Mouse (Mus musculus) hindbrain, postnatal 0 days (tissue): Measurements from ENCODE around the gene Wipf3. TPM values are rescaled to one million over a fixed set of nuclear protein-coding genes. Genes with fewer than 3 reads are reported as not detected.

Source experiments
- ATAC-seq: fragments of 200-750 bp; cut with Nextera tagmentation; 2 replicates; pipeline ENCODE4 v1.8.0; 2017; ENCODE audit warnings: mild to moderate bottlenecking, moderate TSS enrichment, moderate library complexity
- DNase-seq: peaks from one replicate; pipeline ENCODE4 v3.0.0-alpha.2; 2015; ENCODE audit warnings: low spot score
- H3K27ac ChIP-seq: fragments of 300-500 bp; sonication (generic); 2 replicates; pipeline ENCODE4 v1.5.1; 2014; ENCODE audit warnings: mild to moderate bottlenecking
- H3K27me3 ChIP-seq: fragments of 300-500 bp; sonication (generic); 2 replicates; pipeline ENCODE4 v1.6.1; 2014; ENCODE audit warnings: low read length, mixed read lengths; ENCODE audit not compliant: insufficient read depth
- H3K36me3 ChIP-seq: fragments of 300-500 bp; sonication (generic); 2 replicates; pipeline ENCODE4 v1.6.1; 2014; ENCODE audit warnings: low read length, mixed read lengths; ENCODE audit not compliant: insufficient read depth
- H3K4me1 ChIP-seq: fragments of 300-500 bp; sonication (generic); 2 replicates; pipeline ENCODE4 v1.6.1; 2014; ENCODE audit warnings: antibody characterized with exemption, low read length, mixed read lengths; ENCODE audit not compliant: insufficient read depth
- H3K4me2 ChIP-seq: fragments of 300-500 bp; sonication (generic); 2 replicates; pipeline ENCODE4 v1.6.1; 2014; ENCODE audit warnings: low read depth, mild to moderate bottlenecking, low read length, moderate library complexity, mixed read lengths
- H3K4me3 ChIP-seq: fragments of 300-500 bp; sonication (generic); 2 replicates; pipeline ENCODE4 v1.5.1; 2014; ENCODE audit warnings: low read length
- H3K9ac ChIP-seq: fragments of 300-500 bp; sonication (generic); replicated peaks from 2 replicates; pipeline ENCODE4 v1.6.1; 2014; ENCODE audit warnings: mild to moderate bottlenecking, low read length, moderate library complexity, mixed read lengths
- H3K9me3 ChIP-seq: fragments of 300-500 bp; sonication (generic); 2 replicates; pipeline ENCODE4 v1.6.1; 2016; ENCODE audit warnings: low read length, mixed read lengths
- CTCF ChIP-seq: IDR thresholded peaks from 2 replicates; pipeline ENCODE4 v1.5.1; 2016; ENCODE audit warnings: antibody characterized with exemption, control low read depth, low read depth
- WGBS: fragments of 180-500 bp; shearing (Covaris S2); extraction: QIAGEN DNeasy Blood & Tissue Kit; methylation state at CpG from one replicate; pipeline ENCODE4 v1.1.7; 2014; 5-methylcytosine and 5-hydroxymethylcytosine counted together
- polyA plus RNA-seq: library from polyadenylated mRNA; unstranded; fragments of >200 nt; fragmentation: Nextera tagmentation; extraction: Ambion mirVana; gene quantifications from 2 replicates; pipeline ENCODE4 v1.2.1, GENCODE M21; 2015
- total RNA-seq: library from RNA; depleted of rRNA; stranded (reverse); fragments of >200 nt; gene quantifications from 2 replicates; pipeline ENCODE4 v1.2.3, GENCODE M21; 2014

The Wipf3 gene
- total and polyA plus RNA-seq, 2 experiments from 2014 or later: 1.0 to 4.2 TPM

GRCm38 (mm10) chr6:54485973-54486569, 56.7 kb downstream of the Wipf3 start:
- Histone ChIP-seq H3K9ac (no peak overlapping the region), H3K4me1 (peaks cover 4% of the 10 kb centered on the region; the same call in 1 of the 2 replicates), H3K27me3 (no peaks in the 10 kb centered on the region), H3K36me3 (no peaks in the 10 kb centered on the region), H3K9me3 (no peaks in the 10 kb centered on the region), H3K4me2 (peak overlapping the region; percentile 50; the same call in 1 of the 2 replicates), H3K27ac (no peak overlapping the region), H3K4me3 (no peak overlapping the region)
- 41% methylated on average over 6 of the region's 6 CpGs for WGBS
- TF ChIP-seq CTCF: no peak
- ATAC-seq (no peak), DNase-seq (no peak)

- DNase-seq: no peak
- no peak overlapping the region for H3K27ac ChIP-seq
- 78% methylated on average over 7 of the region's 7 CpGs for WGBS
- ATAC-seq: no peak
- H3K27me3 ChIP-seq: no peaks in the 10 kb centered on the region
- no peaks in the 10 kb centered on the region for H3K9me3 ChIP-seq
- TF ChIP-seq CTCF: no peak
- no peaks in the 10 kb centered on the region for H3K4me1 ChIP-seq
- no peaks in the 10 kb centered on the region for H3K36me3 ChIP-seq
- H3K4me3 ChIP-seq: no peak overlapping the region
- no peak overlapping the region for H3K4me2 ChIP-seq
- no peak overlapping the region for H3K9ac ChIP-seq
These were observed 61.7 kb downstream of the Wipf3 start for GRCm38 (mm10) chr6:54491074-54491473.

- Histone ChIP-seq H3K27ac (no peak overlapping the region), H3K4me2 (no peak overlapping the region), H3K27me3 (no peaks in the 10 kb centered on the region), H3K36me3 (no peaks in the 10 kb centered on the region), H3K9me3 (no peaks in the 10 kb centered on the region), H3K4me3 (no peak overlapping the region), H3K9ac (no peak overlapping the region), H3K4me1 (no peaks in the 10 kb centered on the region)
- ATAC-seq (no peak), DNase-seq (no peak)
- no peak for TF ChIP-seq CTCF
These were observed 64.7 kb downstream of the Wipf3 start for GRCm38 (mm10) chr6:54494097-54494496.

GRCm38 (mm10) chr6:54494612-54495398, 65.4 kb downstream of the Wipf3 start:
- no peak for TF ChIP-seq CTCF
- Histone ChIP-seq H3K27ac (no peak overlapping the region), H3K27me3 (no peaks in the 10 kb centered on the region), H3K4me2 (no peak overlapping the region), H3K36me3 (no peaks in the 10 kb centered on the region), H3K9ac (no peak overlapping the region), H3K4me1 (no peaks in the 10 kb centered on the region), H3K9me3 (no peaks in the 10 kb centered on the region), H3K4me3 (no peak overlapping the region)
- ATAC-seq (no peak), DNase-seq (no peak)
- 49% methylated on average over 11 of the region's 11 CpGs for WGBS

GRCm38 (mm10) chr6:54496214-54496613, 66.8 kb downstream of the Wipf3 start:
- Histone ChIP-seq H3K27me3 (no peaks in the 10 kb centered on the region), H3K9ac (no peak overlapping the region), H3K4me3 (no peak overlapping the region), H3K4me2 (no peak overlapping the region), H3K27ac (no peak overlapping the region), H3K9me3 (no peaks in the 10 kb centered on the region), H3K4me1 (no peaks in the 10 kb centered on the region), H3K36me3 (no peaks in the 10 kb centered on the region)
- WGBS: 74% methylated on average over 7 of the region's 7 CpGs
- no peak for DNase-seq
- no peak for TF ChIP-seq CTCF
- no peak for ATAC-seq

GRCm38 (mm10) chr6:54502661-54503115, 73.3 kb downstream of the Wipf3 start:
- WGBS: 85% methylated on average over 6 of the region's 6 CpGs
- no peak for TF ChIP-seq CTCF

GRCm38 (mm10) chr6:54506318-54506717, 76.9 kb downstream of the Wipf3 start:
- 0 out of 2 replicates have a peak, but pooled peaks cover 3% of the 10 kb centered on the region for H3K4me1 ChIP-seq
- H3K4me3 ChIP-seq: no peak overlapping the region
- no peak for TF ChIP-seq CTCF
- WGBS: 87% methylated on average over 11 of the region's 11 CpGs
- H3K27ac ChIP-seq: no peak overlapping the region
- H3K27me3 ChIP-seq: no peaks in the 10 kb centered on the region
- ATAC-seq: no peak
- no peaks in the 10 kb centered on the region for H3K9me3 ChIP-seq
- H3K9ac ChIP-seq: no peak overlapping the region
- 0 out of 2 replicates have a peak, but pooled peaks cover 9% of the 10 kb centered on the region for H3K36me3 ChIP-seq
- no peak overlapping the region for H3K4me2 ChIP-seq
- DNase-seq: no peak

More at GRCm38 (mm10) chr6:54502661-54503115, 73.3 kb downstream of the Wipf3 start:
- 0 out of 2 replicates have a peak, but pooled peaks cover 3% of the 10 kb centered on the region for H3K4me1 ChIP-seq
- H3K9me3 ChIP-seq: no peaks in the 10 kb centered on the region
- H3K27me3 ChIP-seq: no peaks in the 10 kb centered on the region
- no peak overlapping the region for H3K4me2 ChIP-seq
- ATAC-seq: no peak
- H3K36me3 ChIP-seq: no peaks in the 10 kb centered on the region
- no peak overlapping the region for H3K9ac ChIP-seq
- DNase-seq: no peak
- H3K4me3 ChIP-seq: no peak overlapping the region
- H3K27ac ChIP-seq: no peak overlapping the region
